Mouse (Mus musculus): ENCODE results near the gene Grik3. TPM values are rescaled to one million over a fixed set of nuclear protein-coding genes. Genes with fewer than 3 reads are reported as not detected.

Gene Grik3
- polyA plus RNA-seq, 1 experiment from 2014 or later, result 0.51 TPM

DNA sequence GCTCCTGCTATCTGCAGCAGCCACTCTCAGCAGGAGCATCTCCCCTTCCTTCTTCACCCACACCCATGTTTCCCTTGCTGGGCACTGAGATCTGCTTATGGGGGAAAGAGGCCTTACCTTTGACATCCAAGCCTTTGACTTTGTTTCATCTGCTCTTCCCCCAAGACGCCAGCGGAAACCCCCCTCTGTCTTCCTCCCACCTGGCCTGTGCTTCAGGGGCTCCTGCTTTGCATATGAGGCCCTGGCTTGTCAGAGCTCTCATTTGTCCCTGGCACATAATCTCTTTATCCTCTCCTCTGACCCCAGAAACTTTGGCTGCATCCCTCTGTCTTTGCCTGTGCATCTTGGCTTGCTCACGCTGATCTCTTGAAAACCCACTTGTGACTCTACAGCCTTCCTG, 9.2 kb upstream of the Grik3 start:
- Histone ChIP-seq H3K4me1 (no peaks in the 10 kb centered on the region), H3K9ac (no peak overlapping the region), H3K27ac (no peak overlapping the region), H3K36me3 (no peaks in the 10 kb centered on the region), H3K4me2 (no peak overlapping the region), H3K27me3 (replicated peaks) (peaks cover 56% of the 10 kb centered on the region), H3K4me3 (replicated peaks) (no peak overlapping the region), H3K9me3 (no peaks in the 10 kb centered on the region)
- no peak for ATAC-seq (ENCODE audit: insufficient read depth, low FRiP score, low read depth)
- 35% methylated on average over 3 of the region's 3 CpGs for WGBS

DNA sequence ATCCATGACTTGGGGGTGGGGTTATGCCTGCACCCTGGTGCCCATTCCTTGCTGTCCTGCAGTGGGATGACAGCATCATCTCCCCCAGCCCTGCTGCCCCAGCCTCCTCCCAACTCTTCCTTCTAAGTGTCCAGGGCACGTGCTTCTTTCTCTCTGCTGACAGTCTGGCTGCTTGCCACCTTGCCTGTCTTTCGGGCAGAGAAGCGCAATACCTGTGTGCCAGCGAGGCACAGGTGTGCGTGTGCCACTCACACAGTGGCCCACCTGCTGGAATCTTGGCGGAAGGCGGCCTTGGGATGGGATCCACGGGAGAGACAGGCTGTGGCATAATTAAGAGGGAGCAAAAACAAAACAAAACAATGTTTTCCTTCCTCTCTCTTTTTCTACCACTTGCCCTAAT, 6.4 kb upstream of the Grik3 start:
- H3K4me1 ChIP-seq, result no peaks in the 10 kb centered on the region
- 24% methylated on average over 8 of the region's 8 CpGs for WGBS
- no peak for ATAC-seq (ENCODE audit: insufficient read depth, low FRiP score, low read depth)

DNA sequence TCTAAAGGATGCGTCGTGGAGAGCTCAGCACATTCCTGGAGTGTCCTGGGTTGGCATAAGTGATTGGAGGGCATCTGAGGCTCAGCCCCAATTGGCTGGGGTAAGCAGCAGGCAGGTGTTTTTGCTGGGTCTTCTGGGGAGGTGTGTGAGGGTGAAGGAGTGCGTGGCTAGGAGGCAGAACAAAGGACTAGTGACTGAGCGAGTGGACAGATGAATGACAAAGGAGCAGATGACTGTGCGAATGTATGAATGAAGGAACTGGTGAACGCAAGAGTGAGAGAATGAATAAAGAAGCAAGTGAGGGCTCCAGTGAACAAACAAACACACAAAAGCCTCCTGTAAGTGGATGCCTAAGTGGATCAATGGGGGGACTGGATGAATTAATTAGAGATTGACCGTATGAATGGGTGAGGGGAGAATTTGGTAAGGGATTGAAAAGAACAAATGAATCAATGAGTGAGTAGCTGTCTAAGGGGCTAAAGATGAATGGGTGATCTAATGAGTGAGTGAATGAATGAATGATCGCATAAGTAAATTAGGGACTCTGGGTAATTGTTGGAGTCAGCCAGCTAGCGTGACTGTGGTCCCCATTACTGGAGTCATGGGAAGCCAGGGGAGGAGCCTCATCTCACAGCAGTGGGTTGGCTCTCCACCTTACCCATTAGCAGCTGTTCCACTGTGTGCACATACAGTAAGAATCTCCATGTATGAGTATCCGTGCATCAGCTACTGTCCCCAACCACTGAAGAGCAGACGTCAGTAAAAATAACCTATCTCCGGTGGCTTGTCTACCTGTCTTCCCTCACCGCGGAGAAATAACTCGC, 4.9 kb upstream of the Grik3 start:
- Histone ChIP-seq H3K27me3 (replicated peaks) (peaks cover 92% of the 10 kb centered on the region), H3K9me3 (no peaks in the 10 kb centered on the region), H3K36me3 (no peaks in the 10 kb centered on the region), H3K4me1 (peaks cover 12% of the 10 kb centered on the region), H3K27ac (no peak overlapping the region), H3K4me2 (no peak overlapping the region), H3K4me3 (replicated peaks) (no peak overlapping the region), H3K9ac (no peak overlapping the region)
- 38% methylated on average over 15 of the region's 15 CpGs for WGBS
- no peak for ATAC-seq (ENCODE audit: insufficient read depth, low FRiP score, low read depth)

More for the DNA sequence above, 6.4 kb upstream of the Grik3 start:
- Histone ChIP-seq H3K27me3 (replicated peaks) (peaks cover 78% of the 10 kb centered on the region), H3K4me3 (replicated peaks) (no peak overlapping the region), H3K9me3 (no peaks in the 10 kb centered on the region), H3K9ac (no peak overlapping the region), H3K27ac (no peak overlapping the region), H3K36me3 (no peaks in the 10 kb centered on the region), H3K4me2 (no peak overlapping the region)

DNA sequence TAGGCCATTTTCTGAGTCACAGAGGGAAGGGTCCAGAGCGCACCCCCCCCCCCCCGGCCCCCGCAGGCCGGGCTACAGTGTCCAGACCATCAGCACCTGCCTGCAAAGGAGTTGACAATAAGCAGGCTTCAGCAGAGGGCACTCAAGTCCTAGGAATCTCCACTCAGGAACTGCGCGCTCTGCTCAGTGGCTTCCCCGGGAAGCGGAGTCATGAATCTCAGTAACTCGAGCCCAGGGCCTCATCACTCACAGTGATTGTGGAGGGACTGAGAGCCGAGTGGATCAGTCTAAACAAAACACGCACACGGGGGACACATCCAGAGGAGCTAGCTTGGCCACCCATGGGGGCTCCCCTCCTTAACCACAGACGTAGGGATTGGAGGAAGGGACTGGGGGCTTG, 3.9 kb upstream of the Grik3 start:
- no peaks in the 10 kb centered on the region for H3K9me3 ChIP-seq
- no peak overlapping the region for H3K4me2 ChIP-seq
- no peak overlapping the region for H3K4me3 ChIP-seq (replicated peaks)
- H3K27me3 ChIP-seq (replicated peaks), result peaks cover 94% of the 10 kb centered on the region
- no peak overlapping the region for H3K27ac ChIP-seq
- no peaks in the 10 kb centered on the region for H3K36me3 ChIP-seq
- peaks cover 14% of the 10 kb centered on the region for H3K4me1 ChIP-seq
- ATAC-seq (ENCODE audit: insufficient read depth, low FRiP score, low read depth), result no peak
- H3K9ac ChIP-seq, result no peak overlapping the region
- 2% methylated on average over 13 of the region's 13 CpGs for WGBS

- Histone ChIP-seq H3K4me1 (peaks cover 14% of the 10 kb centered on the region), H3K9me3 (no peaks in the 10 kb centered on the region), H3K4me3 (replicated peaks) (no peak overlapping the region), H3K27me3 (replicated peaks) (peaks cover 95% of the 10 kb centered on the region), H3K36me3 (no peaks in the 10 kb centered on the region), H3K4me2 (no peak overlapping the region), H3K9ac (no peak overlapping the region), H3K27ac (no peak overlapping the region)
- WGBS, result 4% methylated on average over 7 of the region's 7 CpGs
- ATAC-seq (ENCODE audit: insufficient read depth, low FRiP score, low read depth), result no peak
These were observed 3.5 kb upstream of the Grik3 start for GRCm38 (mm10) chr4:125487031-125487430.

DNA sequence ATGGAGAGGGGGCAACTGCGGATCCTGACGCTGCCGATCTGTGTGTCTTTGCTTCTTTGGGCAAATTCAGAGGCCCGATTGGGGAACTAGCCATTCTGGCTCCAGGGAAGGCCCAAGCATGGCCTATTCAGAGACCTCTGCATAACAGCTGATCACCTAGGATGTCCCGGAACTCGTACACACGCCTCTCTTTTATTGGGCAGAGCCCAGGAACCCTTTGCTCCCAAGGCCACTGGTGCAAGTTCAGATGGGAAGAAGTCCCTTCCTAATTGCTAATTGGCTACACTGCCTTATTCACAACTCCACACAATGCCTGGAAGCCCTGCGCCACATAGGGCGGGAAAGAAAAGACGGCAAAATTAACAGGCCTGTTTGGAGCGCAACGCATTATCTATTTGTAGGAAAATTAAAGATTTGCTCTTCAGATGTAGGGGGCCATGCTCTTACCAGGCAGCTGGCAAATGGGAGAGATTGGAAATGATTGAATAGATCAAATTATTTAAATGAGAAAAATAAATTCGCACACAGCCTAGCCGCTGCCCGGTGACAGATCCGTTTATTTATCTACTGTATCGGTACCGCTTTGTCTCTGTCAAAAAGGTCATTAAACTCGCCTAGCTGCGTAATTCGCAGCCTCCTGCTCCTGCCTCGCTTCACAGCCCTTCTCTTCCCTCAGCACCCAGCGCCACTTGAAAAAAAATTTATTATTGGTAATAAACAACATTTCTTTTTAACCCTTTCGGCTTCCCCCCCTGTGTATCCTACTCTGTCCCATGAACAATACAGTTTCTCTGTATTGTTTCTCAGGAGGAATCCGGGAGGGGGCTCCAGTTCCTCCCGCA, 1.5 kb upstream of the Grik3 start:
- no peak overlapping the region for H3K9ac ChIP-seq
- ATAC-seq (ENCODE audit: insufficient read depth, low FRiP score, low read depth), result no peak
- H3K4me1 ChIP-seq, result peaks cover 14% of the 10 kb centered on the region
- H3K27me3 ChIP-seq (replicated peaks), result peaks cover 99% of the 10 kb centered on the region
- 3% methylated on average over 26 of the region's 26 CpGs for WGBS
- H3K9me3 ChIP-seq, result no peaks in the 10 kb centered on the region
- no peak overlapping the region; the same call in 1 of the 2 replicates for H3K4me2 ChIP-seq
- H3K27ac ChIP-seq, result no peak overlapping the region
- H3K4me3 ChIP-seq (replicated peaks), result no peak overlapping the region
- no peaks in the 10 kb centered on the region for H3K36me3 ChIP-seq

DNA sequence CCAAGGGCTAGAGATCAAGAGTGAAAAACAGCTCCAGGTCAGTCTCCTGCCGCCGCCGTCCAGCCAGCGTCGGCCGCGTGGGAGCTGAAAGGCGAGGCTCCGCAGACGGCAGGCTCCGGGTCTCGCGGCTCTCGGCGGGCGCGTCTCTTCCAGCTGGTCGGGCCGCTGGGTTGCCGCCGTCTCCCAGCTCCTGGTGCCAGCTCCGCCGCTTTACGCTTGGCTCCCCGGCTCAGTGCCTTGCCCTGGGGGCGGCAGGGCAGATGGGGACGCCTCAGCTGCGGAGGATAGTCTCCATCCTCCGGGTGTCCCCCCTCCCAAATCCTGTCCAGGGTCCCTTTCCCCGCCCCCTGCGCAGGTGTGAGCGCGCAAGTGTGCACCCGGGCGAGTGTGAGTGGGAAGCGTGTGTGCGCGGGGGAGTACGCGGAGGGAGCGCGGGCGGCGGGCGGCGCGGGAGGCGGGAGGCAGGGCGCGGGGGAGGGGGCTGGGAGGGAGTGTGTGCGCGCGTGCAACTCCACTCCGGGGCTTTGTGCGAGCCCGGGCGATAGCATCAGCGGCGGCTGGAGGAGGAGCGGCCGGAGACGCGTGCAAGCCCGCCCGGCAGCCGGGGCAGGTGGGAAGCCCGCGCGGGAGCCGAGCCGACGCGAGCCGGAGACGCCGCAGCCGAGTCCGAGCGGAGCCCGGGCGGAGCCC, 454 bp upstream of the Grik3 start:
- Histone ChIP-seq H3K27me3 (replicated peaks) (peaks cover 99% of the 10 kb centered on the region), H3K36me3 (no peaks in the 10 kb centered on the region), H3K4me1 (peaks cover 14% of the 10 kb centered on the region), H3K4me3 (replicated peaks) (peak overlapping the region; percentile 36), H3K4me2 (peak overlapping the region; percentile 59), H3K27ac (no peak overlapping the region), H3K9ac (no peak overlapping the region), H3K9me3 (no peaks in the 10 kb centered on the region)
- WGBS, result under 1% methylated on average over 73 of the region's 81 CpGs
- ATAC-seq (ENCODE audit: insufficient read depth, low FRiP score, low read depth), result peak; percentile 71; the same call in 1 of the 2 replicates

- Histone ChIP-seq H3K9me3 (no peaks in the 10 kb centered on the region), H3K36me3 (no peaks in the 10 kb centered on the region), H3K4me3 (replicated peaks) (peak overlapping the region; percentile 36), H3K27me3 (replicated peaks) (peaks cover 95% of the 10 kb centered on the region), H3K9ac (no peak overlapping the region), H3K4me2 (peak overlapping the region; percentile 59), H3K4me1 (peaks cover 14% of the 10 kb centered on the region), H3K27ac (no peak overlapping the region)
- no peak for ATAC-seq (ENCODE audit: insufficient read depth, low FRiP score, low read depth)
- WGBS, result under 1% methylated on average over 42 of the region's 42 CpGs
These were observed 1.1 kb downstream of the Grik3 start for GRCm38 (mm10) chr4:125491505-125492121.

DNA sequence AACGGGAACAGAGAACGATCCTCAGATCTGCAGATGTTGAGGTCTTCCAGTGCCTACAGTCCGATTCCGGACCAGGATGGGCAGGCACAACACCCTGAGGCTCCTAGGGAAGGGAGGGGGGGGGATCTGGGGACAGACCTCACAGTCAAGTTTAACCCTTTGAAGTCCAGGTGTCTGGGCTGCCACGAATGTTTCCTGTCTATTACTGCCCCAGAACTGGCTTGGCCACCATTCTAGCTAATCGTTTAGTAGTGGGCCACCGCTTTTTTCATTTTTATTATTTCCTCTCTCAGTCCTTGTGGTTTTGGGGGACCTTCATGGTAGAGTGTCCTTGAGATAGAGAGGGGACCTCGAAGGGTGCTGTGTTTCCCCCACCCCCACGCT, 1.6 kb downstream of the Grik3 start:
- no peak overlapping the region; the same call in 1 of the 2 replicates for H3K4me2 ChIP-seq

DNA sequence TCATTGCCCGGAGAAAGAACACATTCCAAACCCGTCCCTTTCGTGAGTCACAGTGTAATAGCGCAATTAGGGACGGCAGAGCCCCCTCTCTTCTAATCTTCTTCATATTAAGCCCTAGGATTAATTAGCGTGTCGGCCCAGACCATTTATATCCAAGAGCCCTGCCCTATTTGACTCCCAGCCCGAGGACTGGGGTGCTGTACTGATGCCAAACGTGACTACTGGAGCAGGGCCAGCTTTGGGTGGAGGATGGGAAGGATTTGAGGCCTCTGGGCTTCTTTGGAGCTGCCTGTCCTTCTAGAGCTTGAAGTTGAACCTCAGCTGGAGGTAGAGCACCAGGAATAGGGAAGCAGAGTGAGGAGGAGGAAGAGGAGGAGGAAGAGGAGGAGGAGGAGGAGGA, 2.2 kb downstream of the Grik3 start:
- Histone ChIP-seq H3K27ac (no peak overlapping the region), H3K4me1 (peaks cover 14% of the 10 kb centered on the region), H3K4me2 (no peak overlapping the region), H3K27me3 (replicated peaks) (peaks cover 95% of the 10 kb centered on the region), H3K9me3 (no peaks in the 10 kb centered on the region), H3K4me3 (replicated peaks) (no peak overlapping the region), H3K9ac (no peak overlapping the region), H3K36me3 (no peaks in the 10 kb centered on the region)
- ATAC-seq (ENCODE audit: insufficient read depth, low FRiP score, low read depth), result no peak
- 26% methylated on average over 9 of the region's 9 CpGs for WGBS

More for the DNA sequence above, 1.6 kb downstream of the Grik3 start:
- Histone ChIP-seq H3K36me3 (no peaks in the 10 kb centered on the region), H3K9me3 (no peaks in the 10 kb centered on the region), H3K27ac (no peak overlapping the region), H3K4me3 (replicated peaks) (peak overlapping the region; percentile 36), H3K27me3 (replicated peaks) (peaks cover 95% of the 10 kb centered on the region), H3K4me1 (peaks cover 14% of the 10 kb centered on the region), H3K9ac (no peak overlapping the region)
- no peak for ATAC-seq (ENCODE audit: insufficient read depth, low FRiP score, low read depth)
- WGBS, result 19% methylated on average over 9 of the region's 9 CpGs

GRCm38 (mm10) chr4:125493124-125493523, 2.6 kb downstream of the Grik3 start:
- H3K9ac ChIP-seq, result no peak overlapping the region
- no peaks in the 10 kb centered on the region for H3K36me3 ChIP-seq
- no peak overlapping the region for H3K27ac ChIP-seq
- no peaks in the 10 kb centered on the region for H3K9me3 ChIP-seq
- no peak overlapping the region for H3K4me3 ChIP-seq (replicated peaks)
- no peak overlapping the region for H3K4me2 ChIP-seq
- 3% methylated on average over 8 of the region's 8 CpGs for WGBS
- ATAC-seq (ENCODE audit: insufficient read depth, low FRiP score, low read depth), result no peak
- peaks cover 94% of the 10 kb centered on the region for H3K27me3 ChIP-seq (replicated peaks)
- H3K4me1 ChIP-seq, result peaks cover 14% of the 10 kb centered on the region
